Mouse (Mus musculus): ENCODE measurements around the gene Slc37a3.
"Not testable (repeated sequence)": the region's sequence is repeated elsewhere in the genome, so short reads cannot be mapped to it uniquely, and the experiment has no call there.

The Slc37a3 gene

GRCm38 (mm10) chr6:39377311-39377827 lies at the start of gene Slc37a3:
Gene Slc37a3 (minus strand): TSS chr6:39377675.
- DNase-seq (ENCODE audit: low read depth) = peak; percentile 93

GRCm38 (mm10) chr6:39426725-39427124 lies 49.2 kb upstream of the Slc37a3 start:
- no peak for DNase-seq (ENCODE audit: low read depth)

- no peak for DNase-seq (ENCODE audit: low read depth)
These were observed 47.7 kb upstream of the Slc37a3 start for GRCm38 (mm10) chr6:39425181-39425580.

- DNase-seq (ENCODE audit: low read depth) = no peak
These were observed 46.2 kb upstream of the Slc37a3 start for GRCm38 (mm10) chr6:39423686-39424085.

- DNase-seq (ENCODE audit: low read depth) = no peak
These were observed 45.7 kb upstream of the Slc37a3 start for GRCm38 (mm10) chr6:39423130-39423551.

GRCm38 (mm10) chr6:39420867-39421266 lies 43.4 kb upstream of the Slc37a3 start:
- DNase-seq (ENCODE audit: low read depth) = no peak

- DNase-seq (ENCODE audit: low read depth) = peak; percentile 87
These were observed 42.6 kb upstream of the Slc37a3 start, which contains the start of gene Mkrn1 for GRCm38 (mm10) chr6:39419851-39420721. Gene Mkrn1 (minus strand): TSS chr6:39420462.

- DNase-seq (ENCODE audit: low read depth) = no peak
These were observed 41.9 kb upstream of the Slc37a3 start for GRCm38 (mm10) chr6:39419386-39419850.

- DNase-seq (ENCODE audit: low read depth) = not testable (repeated sequence)
These were observed 39.2 kb upstream of the Slc37a3 start for GRCm38 (mm10) chr6:39416654-39417053.

GRCm38 (mm10) chr6:39415762-39416161 lies 38.3 kb upstream of the Slc37a3 start:
- peak; percentile 90 for DNase-seq (ENCODE audit: low read depth)

GRCm38 (mm10) chr6:39414106-39414505 lies 36.6 kb upstream of the Slc37a3 start:
- no peak for DNase-seq (ENCODE audit: low read depth)

- DNase-seq (ENCODE audit: low read depth) = no peak
These were observed 29.0 kb upstream of the Slc37a3 start for GRCm38 (mm10) chr6:39406480-39406879.

GRCm38 (mm10) chr6:39403136-39403535 lies 25.7 kb upstream of the Slc37a3 start:
- no peak for DNase-seq (ENCODE audit: low read depth)

GRCm38 (mm10) chr6:39400343-39400742 lies 22.9 kb upstream of the Slc37a3 start:
- peak; percentile 49 for DNase-seq (ENCODE audit: low read depth)

GRCm38 (mm10) chr6:39398342-39398741 lies 20.9 kb upstream of the Slc37a3 start:
- DNase-seq (ENCODE audit: low read depth) = no peak

- no peak for DNase-seq (ENCODE audit: low read depth)
These were observed 19.6 kb upstream of the Slc37a3 start for GRCm38 (mm10) chr6:39397046-39397445.

- no peak for DNase-seq (ENCODE audit: low read depth)
These were observed 18.4 kb upstream of the Slc37a3 start for GRCm38 (mm10) chr6:39395916-39396315.

- no peak for DNase-seq (ENCODE audit: low read depth)
These were observed 18.0 kb upstream of the Slc37a3 start for GRCm38 (mm10) chr6:39395471-39395870.

- DNase-seq (ENCODE audit: low read depth) = no peak
These were observed 12.5 kb upstream of the Slc37a3 start for GRCm38 (mm10) chr6:39389988-39390387.

GRCm38 (mm10) chr6:39381125-39381880 lies 3.8 kb upstream of the Slc37a3 start, which contains the start of gene Rab19:
Gene Rab19 (plus strand): TSS chr6:39381175.
- DNase-seq (ENCODE audit: low read depth) = peak; percentile 84

GRCm38 (mm10) chr6:39380276-39380675 lies 2.8 kb upstream of the Slc37a3 start:
- peak; percentile 68 for DNase-seq (ENCODE audit: low read depth)

- DNase-seq (ENCODE audit: low read depth) = peak; percentile 95
These were observed 2.3 kb upstream of the Slc37a3 start for GRCm38 (mm10) chr6:39379749-39380148.

Data from induced T-regulatory cell, adult 2 months (primary cell).